Mouse (Mus musculus): Measurements from ENCODE around the gene Syne3. TPM values are rescaled to one million over a fixed set of nuclear protein-coding genes. Genes with fewer than 3 reads are reported as not detected.

Syne3 gene
- polyA plus RNA-seq, 1 experiment = 11.6 TPM

- H3K36me3 ChIP-seq (ENCODE audit: control insufficient read depth, insufficient read depth) = peaks cover 32% of the 10 kb centered on the region
- no peak overlapping the region for H3ac ChIP-seq (ENCODE audit: control insufficient read depth, insufficient read length)
- TF ChIP-seq MYOD1 (IDR thresholded peaks at IDR 0.05; ENCODE audit: control insufficient read depth in 1 of 3, insufficient read length in 2 of 3, low read depth in 2 of 3) (peak in 2 of 3 experiments; percentile 54 to 82), MYOG (IDR thresholded peaks at IDR 0.05; ENCODE audit: control insufficient read depth in 1 of 3, insufficient read depth in 1 of 3, insufficient read length in 2 of 3, low read depth in 2 of 3) (peak in 1 of 3 experiments; percentile 33), REST (IDR thresholded peaks at IDR 0.05; ENCODE audit: insufficient read depth, insufficient read length) (no peak)
- H3K4me3 ChIP-seq = no peak overlapping the region
- H3K79me2 ChIP-seq (ENCODE audit: control insufficient read depth, insufficient read depth) = no peaks in the 10 kb centered on the region
- H3K27me3 ChIP-seq (ENCODE audit: control insufficient read depth, insufficient read depth, insufficient read length) = no peaks in the 10 kb centered on the region
- no peak overlapping the region for H3K4me2 ChIP-seq (ENCODE audit: low read depth)
Measured at GRCm38 (mm10) chr12:104955003-104955800, 54.4 kb downstream of the Syne3 start.

GRCm38 (mm10) chr12:104953941-104954340, 55.7 kb downstream of the Syne3 start:
- H3ac ChIP-seq (ENCODE audit: control insufficient read depth, insufficient read length) = no peak overlapping the region

GRCm38 (mm10) chr12:104952458-104952857, 57.2 kb downstream of the Syne3 start:
- no peak overlapping the region for H3ac ChIP-seq (ENCODE audit: control insufficient read depth, insufficient read length)
- H3K79me2 ChIP-seq (ENCODE audit: control insufficient read depth, insufficient read depth) = no peaks in the 10 kb centered on the region
- no peak overlapping the region for H3K4me2 ChIP-seq (ENCODE audit: low read depth)
- TF ChIP-seq POLR2A (IDR thresholded peaks at IDR 0.05; ENCODE audit: insufficient read length, low read depth) = no peak
- H3K27me3 ChIP-seq (ENCODE audit: control insufficient read depth, insufficient read depth, insufficient read length) = no peaks in the 10 kb centered on the region
- no peak overlapping the region for H3K4me3 ChIP-seq
- H3K36me3 ChIP-seq (ENCODE audit: control insufficient read depth, insufficient read depth) = peaks cover 22% of the 10 kb centered on the region

More at GRCm38 (mm10) chr12:104953941-104954340, 55.7 kb downstream of the Syne3 start:
- TF ChIP-seq USF1 (IDR thresholded peaks at IDR 0.05; ENCODE audit: low read depth) (no peak), SRF (IDR thresholded peaks at IDR 0.05; ENCODE audit: control insufficient read depth, insufficient read length, low read depth) (no peak), MAX (IDR thresholded peaks at IDR 0.05; ENCODE audit: low read depth) (no peak), MYOG (IDR thresholded peaks at IDR 0.05; ENCODE audit: control insufficient read depth in 1 of 3, insufficient read depth in 1 of 3, insufficient read length in 2 of 3, low read depth in 2 of 3) (no peak), TCF12 (IDR thresholded peaks at IDR 0.05; ENCODE audit: insufficient read depth, poor library complexity, severe bottlenecking) (no peak), MYOD1 (IDR thresholded peaks at IDR 0.05; ENCODE audit: control insufficient read depth in 1 of 3, insufficient read length in 2 of 3, low read depth in 2 of 3) (no peak), POLR2AphosphoS2 (IDR thresholded peaks at IDR 0.05; ENCODE audit: insufficient read length, low read depth) (no peak), POLR2A (IDR thresholded peaks at IDR 0.05; ENCODE audit: insufficient read length, low read depth) (no peak), TCF3 (IDR thresholded peaks at IDR 0.05; ENCODE audit: insufficient read length, low read depth) (no peak), CEBPB (IDR thresholded peaks at IDR 0.05; ENCODE audit: insufficient read depth, poor library complexity, severe bottlenecking) (no peak), REST (IDR thresholded peaks at IDR 0.05; ENCODE audit: insufficient read depth, insufficient read length) (no peak), E2F4 (IDR thresholded peaks at IDR 0.05; ENCODE audit: insufficient read depth) (no peak)
- peaks cover 29% of the 10 kb centered on the region for H3K36me3 ChIP-seq (ENCODE audit: control insufficient read depth, insufficient read depth)
- no peaks in the 10 kb centered on the region for H3K79me2 ChIP-seq (ENCODE audit: control insufficient read depth, insufficient read depth)
- no peak overlapping the region for H3K4me2 ChIP-seq (ENCODE audit: low read depth)
- no peaks in the 10 kb centered on the region for H3K27me3 ChIP-seq (ENCODE audit: control insufficient read depth, insufficient read depth, insufficient read length)
- H3K4me3 ChIP-seq = no peak overlapping the region

- Histone ChIP-seq H3K4me3 (no peak overlapping the region), H3K79me2 (ENCODE audit: control insufficient read depth, insufficient read depth) (no peaks in the 10 kb centered on the region), H3K27me3 (ENCODE audit: control insufficient read depth, insufficient read depth, insufficient read length) (no peaks in the 10 kb centered on the region), H3K4me2 (ENCODE audit: low read depth) (no peak overlapping the region), H3ac (ENCODE audit: control insufficient read depth, insufficient read length) (no peak overlapping the region), H3K36me3 (ENCODE audit: control insufficient read depth, insufficient read depth) (peaks cover 29% of the 10 kb centered on the region)
- no peak for TF ChIP-seq POLR2AphosphoS2 (IDR thresholded peaks at IDR 0.05; ENCODE audit: insufficient read length, low read depth)
- no peak for TF ChIP-seq MAX (IDR thresholded peaks at IDR 0.05; ENCODE audit: low read depth)
- no peak for TF ChIP-seq USF1 (IDR thresholded peaks at IDR 0.05; ENCODE audit: low read depth)
- no peak for TF ChIP-seq CEBPB (IDR thresholded peaks at IDR 0.05; ENCODE audit: insufficient read depth, poor library complexity, severe bottlenecking)
- no peak for TF ChIP-seq MYOD1 (IDR thresholded peaks at IDR 0.05; ENCODE audit: control insufficient read depth in 1 of 3, insufficient read length in 2 of 3, low read depth in 2 of 3)
- TF ChIP-seq POLR2A (IDR thresholded peaks at IDR 0.05; ENCODE audit: insufficient read length, low read depth) = no peak
- no peak for TF ChIP-seq TCF12 (IDR thresholded peaks at IDR 0.05; ENCODE audit: insufficient read depth, poor library complexity, severe bottlenecking)
- no peak for TF ChIP-seq MYOG (IDR thresholded peaks at IDR 0.05; ENCODE audit: control insufficient read depth in 1 of 3, insufficient read depth in 1 of 3, insufficient read length in 2 of 3, low read depth in 2 of 3)
- no peak for TF ChIP-seq TCF3 (IDR thresholded peaks at IDR 0.05; ENCODE audit: insufficient read length, low read depth)
- TF ChIP-seq E2F4 (IDR thresholded peaks at IDR 0.05; ENCODE audit: insufficient read depth) = no peak
- no peak for TF ChIP-seq SRF (IDR thresholded peaks at IDR 0.05; ENCODE audit: control insufficient read depth, insufficient read length, low read depth)
Measured at GRCm38 (mm10) chr12:104947911-104948310, 61.7 kb downstream of the Syne3 start.

DNA sequence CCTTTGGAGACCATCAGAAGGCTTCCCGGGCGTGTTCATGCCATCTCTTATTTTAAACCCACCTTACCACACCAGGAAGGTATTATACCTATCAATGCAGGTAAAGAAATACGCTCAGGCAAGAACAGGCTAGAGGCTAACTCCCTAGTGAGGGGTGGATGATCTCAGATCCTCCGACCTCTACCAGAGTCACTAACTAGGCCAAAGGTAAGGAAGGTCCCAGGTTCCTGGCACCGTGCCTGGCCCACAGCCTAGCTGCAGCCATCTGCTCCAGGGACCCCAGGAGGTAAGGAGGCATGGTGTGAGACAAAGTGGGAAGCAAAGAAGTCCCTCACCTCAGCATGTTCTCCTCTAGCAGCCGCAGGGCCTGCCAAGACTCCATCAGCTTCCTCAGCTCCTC, 63.4 kb downstream of the Syne3 start:
- no peaks in the 10 kb centered on the region for H3K79me2 ChIP-seq (ENCODE audit: control insufficient read depth, insufficient read depth)
- no peak overlapping the region for H3ac ChIP-seq (ENCODE audit: control insufficient read depth, insufficient read length)
- peaks cover 26% of the 10 kb centered on the region for H3K36me3 ChIP-seq (ENCODE audit: control insufficient read depth, insufficient read depth)
- H3K4me2 ChIP-seq (ENCODE audit: low read depth) = no peak overlapping the region
- no peak overlapping the region for H3K4me3 ChIP-seq
- TF ChIP-seq E2F4 (IDR thresholded peaks at IDR 0.05; ENCODE audit: insufficient read depth) (no peak), TCF3 (IDR thresholded peaks at IDR 0.05; ENCODE audit: insufficient read length, low read depth) (no peak), TCF12 (IDR thresholded peaks at IDR 0.05; ENCODE audit: insufficient read depth, poor library complexity, severe bottlenecking) (no peak), CEBPB (IDR thresholded peaks at IDR 0.05; ENCODE audit: insufficient read depth, poor library complexity, severe bottlenecking) (no peak), USF1 (IDR thresholded peaks at IDR 0.05; ENCODE audit: low read depth) (no peak), POLR2AphosphoS2 (IDR thresholded peaks at IDR 0.05; ENCODE audit: insufficient read length, low read depth) (no peak), MYOG (IDR thresholded peaks at IDR 0.05; ENCODE audit: control insufficient read depth in 1 of 3, insufficient read depth in 1 of 3, insufficient read length in 2 of 3, low read depth in 2 of 3) (no peak), REST (IDR thresholded peaks at IDR 0.05; ENCODE audit: insufficient read depth, insufficient read length) (no peak), MAX (IDR thresholded peaks at IDR 0.05; ENCODE audit: low read depth) (no peak), MYOD1 (IDR thresholded peaks at IDR 0.05; ENCODE audit: control insufficient read depth in 1 of 3, insufficient read length in 2 of 3, low read depth in 2 of 3) (no peak), SRF (IDR thresholded peaks at IDR 0.05; ENCODE audit: control insufficient read depth, insufficient read length, low read depth) (no peak), POLR2A (IDR thresholded peaks at IDR 0.05; ENCODE audit: insufficient read length, low read depth) (no peak)
- no peaks in the 10 kb centered on the region for H3K27me3 ChIP-seq (ENCODE audit: control insufficient read depth, insufficient read depth, insufficient read length)
